Mouse (Mus musculus) A20 (cell line): ENCODE results near the gene Fam228b.
"Not testable (repeated sequence)": the region's sequence is repeated elsewhere in the genome, so short reads cannot be mapped to it uniquely, and the experiment has no call there.

Experiments
- DNase-seq: peaks from one replicate; pipeline ENCODE4 v3.0.0-alpha.2; 2011; ENCODE audit warnings: low read depth, low spot score

Gene Fam228b

DNA sequence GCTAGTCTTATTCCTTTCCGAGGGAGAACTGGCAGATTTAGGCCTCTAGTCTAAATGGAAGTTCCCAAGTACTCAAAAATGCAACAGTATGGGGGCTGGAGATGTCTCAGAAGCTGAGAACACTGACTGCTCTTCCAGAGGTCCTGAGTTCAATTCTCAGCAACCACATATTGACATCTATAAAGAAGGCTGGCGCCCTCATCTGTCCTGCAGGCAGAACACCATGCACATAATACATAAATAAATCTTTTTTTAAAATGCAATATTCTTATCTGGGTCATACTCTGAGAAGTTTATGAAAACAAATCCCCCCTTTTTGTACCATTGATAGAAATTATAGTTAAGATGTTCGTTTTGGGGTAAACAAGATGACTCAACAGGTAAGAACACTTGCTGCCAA, 26.9 kb downstream of the Fam228b start:
- peak; percentile 44 for DNase-seq

GRCm38 (mm10) chr12:4740823-4741222, 28.2 kb downstream of the Fam228b start:
- DNase-seq = no peak

DNA sequence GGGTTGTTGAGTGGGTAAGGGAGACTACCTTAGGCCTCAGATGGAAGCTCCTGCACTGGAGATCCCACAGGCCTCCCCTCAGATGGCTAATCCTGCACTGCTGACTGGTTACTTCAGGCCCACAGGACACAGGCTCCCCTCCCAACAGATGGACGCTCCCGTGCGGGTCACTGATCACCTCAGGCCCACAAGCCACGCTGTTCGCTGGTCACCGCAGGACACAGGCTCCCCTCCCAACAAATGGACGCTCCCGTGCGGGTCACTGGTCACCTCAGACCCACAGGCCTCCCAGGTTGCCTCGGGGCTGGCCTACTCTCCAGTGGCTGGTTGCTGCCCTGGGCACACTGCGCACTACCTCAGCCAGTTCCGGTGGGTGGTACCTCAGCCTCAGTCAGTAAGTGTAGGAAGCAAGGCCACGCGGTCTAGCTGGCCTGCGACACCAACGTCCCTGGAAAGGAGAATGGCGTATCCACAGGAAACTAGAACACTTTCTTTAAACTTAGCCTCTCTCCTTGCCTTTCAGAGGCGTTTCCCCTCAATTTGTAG, 31.0 kb downstream of the Fam228b start, which contains the start of gene Fam228a:
Gene Fam228a, minus strand, starts transcription at position 400 of the 546 bp plus-strand sequence.
- no peak for DNase-seq

DNA sequence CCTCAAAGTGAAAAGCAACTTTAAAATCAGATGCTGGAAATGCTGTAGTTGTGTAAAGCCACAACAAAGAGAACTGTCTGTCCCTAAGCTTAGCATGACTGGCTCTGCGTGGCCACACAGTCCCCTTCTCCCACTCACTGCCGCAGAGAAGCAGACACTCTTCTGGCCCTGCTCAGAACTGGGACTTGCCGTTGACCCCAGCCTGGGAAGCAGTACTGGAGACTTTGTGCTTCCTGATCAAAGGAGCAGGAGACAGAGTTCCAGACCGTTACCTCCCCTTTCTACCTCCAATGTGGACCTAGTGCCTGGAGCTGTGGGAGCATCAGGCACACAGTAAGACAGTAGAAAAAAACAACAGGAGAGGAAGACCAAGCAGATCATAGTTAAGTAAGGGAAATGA, 36.7 kb downstream of the Fam228b start:
- DNase-seq = no peak

- DNase-seq = no peak
These were observed 37.4 kb downstream of the Fam228b start for GRCm38 (mm10) chr12:4731629-4732028.

- peak; percentile 35 for DNase-seq
These were observed 39.9 kb downstream of the Fam228b start for GRCm38 (mm10) chr12:4729165-4729564.

DNA sequence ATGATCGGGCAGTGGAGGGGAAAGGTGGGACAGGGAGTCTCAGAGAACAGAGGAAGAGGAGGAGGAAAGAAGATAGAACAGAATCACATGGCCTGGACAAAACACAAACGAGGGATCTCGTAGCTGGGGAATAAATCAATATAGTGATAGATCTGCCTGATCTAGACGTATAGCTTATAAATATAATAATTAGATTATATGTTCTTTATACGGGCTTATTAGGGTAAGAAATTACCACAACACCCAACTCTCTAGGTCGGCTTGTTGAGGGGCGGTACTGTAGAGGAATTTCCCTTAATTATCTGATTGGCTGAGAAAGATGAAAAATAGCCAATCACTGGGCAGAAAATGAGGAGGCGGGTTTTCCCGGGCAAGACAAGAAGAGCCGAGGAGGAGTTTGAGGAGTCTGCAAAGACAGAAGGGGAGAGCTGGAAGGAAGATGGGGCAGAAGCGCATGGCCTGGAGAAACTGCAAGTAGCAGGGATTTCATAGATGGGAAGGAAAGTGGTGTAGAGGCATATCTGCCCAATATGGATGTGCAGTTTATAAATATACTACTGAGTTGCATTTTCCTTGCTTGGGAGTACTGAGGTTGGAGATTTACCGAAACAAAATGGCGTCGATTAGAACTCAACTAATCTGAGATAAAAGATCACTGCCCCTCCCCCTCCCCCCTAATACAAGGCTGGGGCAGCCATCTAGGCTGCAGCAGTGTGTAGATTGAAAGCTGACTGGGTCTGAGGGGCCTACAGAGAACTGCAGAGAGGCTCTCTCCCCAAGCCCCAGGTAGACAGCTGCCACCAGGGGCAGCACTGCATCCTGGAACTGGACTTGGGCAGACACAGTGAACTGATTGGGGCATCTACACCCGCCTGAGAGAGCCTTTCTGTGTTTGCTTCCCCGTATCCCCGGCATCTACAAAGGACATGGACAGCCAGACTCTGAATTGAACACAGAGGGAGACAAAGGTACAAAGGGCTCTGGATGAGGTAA, 49.0 kb downstream of the Fam228b start:
- DNase-seq = peak; percentile 92

DNA sequence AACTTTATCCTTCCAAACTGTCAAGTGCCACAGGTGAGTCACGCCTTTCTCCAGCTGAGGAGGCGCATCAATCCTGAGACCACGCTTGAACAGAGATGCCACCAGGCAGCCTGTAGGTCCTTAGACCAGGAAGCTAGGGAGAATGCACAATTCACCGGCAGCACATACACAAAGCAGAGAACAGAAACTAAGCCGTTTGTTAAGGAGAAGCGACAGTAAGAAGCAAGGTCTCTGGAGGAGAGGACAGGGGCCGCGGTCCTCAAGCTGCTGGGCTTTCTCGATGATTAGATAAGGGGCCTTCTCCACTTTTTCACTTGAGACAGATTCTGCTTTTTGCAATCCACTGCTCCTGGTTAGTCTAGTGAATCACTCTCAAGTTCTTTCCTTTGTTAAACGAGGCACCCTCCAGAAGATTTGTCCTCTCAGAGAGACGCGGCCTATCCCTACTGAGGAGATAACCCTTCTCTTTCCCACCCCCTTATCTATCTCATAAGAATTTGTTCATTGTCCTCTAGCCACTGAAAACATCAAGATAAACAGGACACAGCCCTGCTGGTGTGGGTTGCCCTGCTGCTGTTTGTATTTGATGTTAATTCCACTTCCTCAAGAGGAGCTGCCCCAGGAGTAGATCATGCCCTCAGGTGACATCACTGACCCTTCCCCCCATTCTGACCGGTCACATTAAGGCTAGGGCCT, 49.9 kb downstream of the Fam228b start:
- no peak for DNase-seq

GRCm38 (mm10) chr12:4717417-4717816, 51.6 kb downstream of the Fam228b start:
- DNase-seq = peak; percentile 81

DNA sequence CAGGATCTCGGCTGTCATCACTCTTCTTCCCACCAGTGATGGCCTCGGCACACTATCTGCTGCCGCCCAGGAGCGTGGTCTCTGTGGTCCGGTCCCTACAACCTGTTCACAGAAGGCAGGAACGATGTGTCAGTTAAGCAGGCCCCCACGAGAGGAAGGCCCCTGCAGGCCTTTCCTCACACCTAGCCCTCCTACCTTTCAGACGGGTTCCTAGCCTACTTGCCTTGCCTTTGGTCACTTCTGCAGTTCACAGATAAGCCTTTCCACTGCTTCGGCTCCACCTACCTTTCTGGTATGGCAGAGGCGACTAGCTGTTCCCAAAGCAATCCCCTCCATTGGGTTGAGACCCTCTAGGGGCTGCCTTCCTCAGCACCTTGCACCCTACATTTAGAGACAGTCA, 53.5 kb downstream of the Fam228b start:
- no peak for DNase-seq

DNA sequence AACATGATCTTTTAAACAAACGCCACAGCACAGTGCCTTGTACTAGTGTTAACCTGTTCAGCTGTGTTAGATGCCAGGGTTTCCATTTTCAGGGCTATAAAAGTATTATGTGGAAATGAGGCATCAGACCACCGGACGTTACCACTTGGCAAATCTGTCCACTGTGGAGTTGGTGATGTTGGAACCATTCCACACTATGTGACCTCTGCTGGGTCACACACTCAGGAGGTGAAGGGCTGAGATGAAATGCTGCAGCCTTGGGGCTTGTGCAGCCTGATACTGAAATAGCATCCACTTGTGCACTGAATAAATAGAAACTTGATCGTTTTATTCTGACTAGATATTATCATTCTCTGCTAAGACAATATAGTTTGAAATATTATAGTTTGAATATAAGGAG, 55.7 kb downstream of the Fam228b start:
- DNase-seq = no peak

DNA sequence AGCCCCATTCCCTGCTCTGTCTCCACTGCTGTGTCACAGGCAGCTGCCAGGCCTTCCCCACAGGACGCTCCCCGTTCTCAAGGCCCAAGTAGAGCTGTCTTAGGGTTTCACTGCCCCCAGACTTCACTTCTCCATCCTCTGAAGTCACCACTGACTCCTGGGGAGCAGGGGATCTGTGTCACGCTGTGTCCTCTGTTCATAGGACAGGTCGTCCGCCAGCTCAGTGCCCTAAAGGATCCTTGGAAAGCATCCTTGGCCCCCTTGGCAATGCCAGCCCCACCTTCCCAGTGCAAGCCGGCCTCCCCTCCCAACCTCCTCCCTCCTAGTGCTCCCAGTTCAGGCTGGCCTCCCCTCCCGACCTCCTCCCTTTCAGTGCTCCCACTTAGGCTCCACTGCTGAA, 59.1 kb downstream of the Fam228b start:
- no peak for DNase-seq

DNA sequence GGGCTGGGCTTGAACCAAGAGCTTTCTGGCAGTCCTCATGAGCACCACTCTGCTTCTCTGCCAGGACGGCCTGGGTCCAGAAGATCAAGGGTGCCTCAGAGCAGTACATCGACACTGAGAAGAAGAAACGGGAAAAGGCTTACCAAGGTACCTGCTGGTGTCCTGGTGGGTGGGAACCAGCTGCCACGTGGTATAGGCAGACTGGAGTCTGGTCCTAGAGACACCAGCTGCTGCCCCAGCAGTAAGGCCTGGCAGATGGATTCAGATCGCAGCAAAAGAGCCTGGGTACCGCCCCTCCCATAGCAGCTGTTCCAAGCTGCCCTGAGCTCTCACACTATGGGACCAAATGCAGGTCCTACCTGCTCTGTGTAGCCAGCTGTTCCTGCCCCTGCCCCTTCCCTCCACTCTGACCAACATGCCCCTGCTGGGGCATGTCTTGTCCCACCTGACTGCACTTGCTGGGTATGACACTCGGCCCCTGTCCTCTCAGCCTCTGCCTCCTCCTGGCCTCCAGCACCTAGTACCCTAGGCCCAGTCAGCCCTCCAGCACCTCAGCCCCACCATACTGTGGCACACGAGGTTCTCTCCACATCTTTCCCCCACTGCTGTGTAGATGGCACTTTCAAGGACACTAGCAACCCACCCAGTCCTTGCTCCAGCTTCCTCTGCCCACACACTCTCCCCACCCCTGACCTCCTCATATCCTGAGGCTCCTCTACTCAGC, 60.0 kb downstream of the Fam228b start:
- DNase-seq = no peak

DNA sequence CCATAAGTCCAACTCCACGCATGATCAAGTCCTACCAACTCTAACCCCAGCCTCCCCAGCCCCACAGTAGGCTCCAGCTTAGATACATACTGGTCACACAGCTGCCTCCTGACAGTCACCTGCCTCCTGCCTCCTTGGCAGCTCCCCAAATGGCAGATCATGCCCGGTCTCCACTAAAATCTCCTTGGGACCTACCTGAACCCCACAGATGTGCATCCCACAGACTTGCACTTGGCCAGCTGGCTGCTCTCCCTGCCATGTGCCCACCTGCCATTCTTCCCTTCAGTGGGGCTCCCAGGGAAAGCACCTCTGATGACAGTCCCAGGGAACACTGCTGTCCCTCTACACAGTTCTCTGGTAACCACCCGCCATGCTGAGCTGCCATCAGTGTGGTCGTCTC, 60.8 kb downstream of the Fam228b start:
- DNase-seq = no peak

DNA sequence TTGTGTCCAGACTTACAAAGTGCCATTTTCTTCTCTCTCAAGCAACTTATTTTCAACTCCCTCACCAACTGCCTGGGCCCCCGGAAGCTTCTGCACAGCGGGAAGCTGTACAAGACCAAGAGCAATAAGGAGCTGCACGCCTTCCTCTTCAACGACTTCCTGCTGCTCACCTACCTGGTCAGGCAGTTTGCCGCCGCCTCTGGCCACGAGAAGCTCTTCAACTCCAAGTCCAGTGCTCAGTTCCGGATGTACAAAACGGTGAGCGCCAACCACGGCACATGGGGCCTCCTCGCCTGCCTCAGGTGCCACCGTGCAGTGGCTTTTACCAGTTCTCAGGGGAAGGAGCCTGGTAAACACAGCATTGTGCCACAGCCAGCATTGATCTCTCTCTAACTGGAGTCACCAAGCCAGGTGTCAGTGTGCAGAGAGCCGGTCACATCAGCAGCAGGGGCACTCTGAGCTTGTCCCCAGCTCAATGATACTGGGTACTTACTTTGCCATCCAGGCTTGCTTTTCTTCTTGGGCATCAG, 61.5 kb downstream of the Fam228b start:
- no peak for DNase-seq

DNA sequence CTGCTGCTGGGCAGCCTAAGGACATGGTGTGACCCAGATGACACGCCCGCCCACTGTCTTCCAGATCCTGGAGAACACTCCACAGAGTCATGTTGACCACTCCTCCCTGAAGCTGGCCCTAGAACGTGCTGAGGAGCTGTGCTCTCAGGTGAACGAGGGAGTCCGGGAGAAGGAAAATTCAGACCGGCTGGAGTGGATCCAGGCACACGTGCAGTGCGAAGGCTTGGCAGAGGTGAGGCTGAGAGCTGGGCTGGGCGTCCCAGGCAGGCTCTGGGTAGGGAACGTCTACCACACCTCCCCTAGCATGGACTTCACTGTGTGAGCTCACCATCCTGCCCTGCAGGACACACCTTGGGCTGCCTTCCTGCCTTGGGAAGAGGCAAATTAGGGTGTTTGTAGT, 62.2 kb downstream of the Fam228b start:
- DNase-seq = no peak

GRCm38 (mm10) chr12:4706175-4706574, 62.9 kb downstream of the Fam228b start:
- no peak for DNase-seq

- DNase-seq = not testable (repeated sequence)
These were observed 63.4 kb downstream of the Fam228b start for GRCm38 (mm10) chr12:4705626-4706025.

GRCm38 (mm10) chr12:4694534-4694933, 74.5 kb downstream of the Fam228b start:
- DNase-seq = no peak

- no peak for DNase-seq
These were observed 77.9 kb downstream of the Fam228b start for GRCm38 (mm10) chr12:4691193-4691592.
